Mouse (Mus musculus): ENCODE results near the gene Intu. TPM values are rescaled to one million over a fixed set of nuclear protein-coding genes. Genes with fewer than 3 reads are reported as not detected.
A peak's percentile ranks its signal among the peaks of the same experiment; 100 is the strongest.

Intu gene
- polyA plus RNA-seq, 1 experiment from 2014 or later = 2.6 TPM

DNA sequence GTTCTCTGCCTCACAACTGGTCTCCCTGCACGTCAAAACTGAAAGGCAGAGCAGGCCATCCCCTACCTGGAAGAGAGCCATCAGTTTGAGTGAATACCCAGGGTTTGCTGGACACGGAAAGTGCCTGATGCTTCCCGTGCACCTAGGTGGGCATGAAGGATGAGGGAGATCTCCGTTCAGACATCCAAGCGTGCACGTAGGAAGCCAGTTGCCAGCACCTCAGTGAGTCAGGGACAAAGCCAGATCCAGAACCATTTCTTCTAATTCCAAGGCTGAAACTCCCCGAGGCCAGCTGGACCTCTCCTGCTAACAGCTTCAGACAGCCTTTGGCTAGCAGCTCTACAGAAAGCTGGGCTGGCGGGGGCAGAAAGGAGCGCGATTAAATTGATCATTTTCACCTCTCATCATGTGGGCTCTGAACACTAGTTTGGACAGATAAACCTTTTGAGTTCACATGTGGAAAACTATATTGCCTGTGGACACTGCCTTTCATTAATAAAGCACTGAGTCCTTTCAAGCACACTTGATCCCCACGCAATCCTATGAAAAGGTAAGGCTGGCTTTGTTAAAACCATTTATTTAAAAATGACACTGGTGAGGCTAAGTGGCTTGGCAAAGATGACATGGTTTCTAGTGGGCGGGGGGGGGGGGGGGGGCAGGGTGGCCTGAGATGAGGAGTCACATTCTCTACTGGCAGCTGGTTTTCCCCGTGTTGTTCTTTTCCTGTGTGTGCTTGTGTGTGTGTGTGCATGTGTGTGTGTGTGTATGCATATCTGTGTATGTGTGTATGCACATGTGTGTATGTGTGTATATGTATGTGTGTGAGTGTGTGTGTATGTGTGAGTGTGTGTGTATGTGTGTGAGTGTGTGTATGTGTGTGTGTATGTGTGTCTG is 17.9 kb upstream of the Intu start:
- WGBS = 77% methylated on average over 12 of the region's 13 CpGs
- Histone ChIP-seq H3K4me3 (no peak overlapping the region), H3K4me2 (no peak overlapping the region), H3K4me1 (replicated peaks) (peaks cover 5% of the 10 kb centered on the region; the same call in 1 of the 2 replicates), H3K36me3 (no peaks in the 10 kb centered on the region), H3K9me3 (replicated peaks) (no peaks in the 10 kb centered on the region), H3K27ac (no peak overlapping the region), H3K9ac (no peak overlapping the region), H3K27me3 (no peaks in the 10 kb centered on the region)
- no peak for ATAC-seq (replicated peaks; ENCODE audit: insufficient number of reproducible peaks, insufficient read depth, low FRiP score, low read depth)

DNA sequence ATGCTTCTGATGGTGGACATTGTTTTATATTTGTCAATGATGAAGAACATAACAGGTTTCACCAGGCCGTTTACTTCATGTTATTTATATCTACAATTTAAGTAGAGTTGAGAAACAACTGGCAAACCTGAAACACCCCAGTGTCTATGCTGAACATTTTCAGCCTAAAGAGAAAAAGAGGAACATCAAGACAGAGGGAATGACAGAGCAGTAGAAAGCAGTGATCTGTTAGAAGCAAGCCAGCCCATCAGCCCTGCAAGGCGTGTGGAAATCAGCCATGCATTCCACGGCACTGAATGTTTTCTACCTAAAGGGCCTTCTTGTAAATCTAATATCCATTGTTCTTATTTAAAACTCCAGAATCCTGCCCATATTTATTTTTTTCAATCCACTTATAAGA is 12.8 kb upstream of the Intu start:
- H3K9me3 ChIP-seq (replicated peaks) = no peaks in the 10 kb centered on the region

DNA sequence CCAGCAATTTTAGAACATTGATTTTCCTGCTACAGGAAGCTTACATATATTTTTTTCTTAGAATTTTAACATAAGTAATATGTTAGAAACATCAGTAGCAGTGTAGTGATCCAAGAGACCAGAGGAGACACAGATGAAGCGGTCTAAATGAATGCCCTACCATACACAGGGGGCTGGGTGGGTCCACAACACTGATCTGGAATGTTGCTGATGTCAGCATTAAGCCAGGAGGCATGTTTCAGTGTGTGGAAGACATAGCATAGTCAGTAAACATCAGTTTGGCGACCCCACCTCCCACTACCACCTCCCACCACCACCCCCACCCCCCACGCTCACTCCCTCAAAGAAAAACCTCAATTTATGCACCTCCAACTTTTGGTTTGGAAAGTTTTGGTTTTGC is 11.5 kb upstream of the Intu start:
- Histone ChIP-seq H3K9ac (no peak overlapping the region), H3K4me3 (no peak overlapping the region), H3K27ac (no peak overlapping the region), H3K27me3 (no peaks in the 10 kb centered on the region), H3K9me3 (replicated peaks) (no peaks in the 10 kb centered on the region), H3K36me3 (no peaks in the 10 kb centered on the region), H3K4me1 (replicated peaks) (peaks cover 3% of the 10 kb centered on the region), H3K4me2 (no peak overlapping the region)
- ATAC-seq (replicated peaks; ENCODE audit: insufficient number of reproducible peaks, insufficient read depth, low FRiP score, low read depth) = no peak
- WGBS = 68% methylated on average over 3 of the region's 3 CpGs

More for the DNA sequence above, 12.8 kb upstream of the Intu start:
- no peak overlapping the region for H3K4me3 ChIP-seq
- H3K27ac ChIP-seq = no peak overlapping the region
- no peak overlapping the region for H3K4me2 ChIP-seq
- 69% methylated on average over 3 of the region's 3 CpGs for WGBS
- ATAC-seq (replicated peaks; ENCODE audit: insufficient number of reproducible peaks, insufficient read depth, low FRiP score, low read depth) = no peak
- no peaks in the 10 kb centered on the region for H3K27me3 ChIP-seq
- no peak overlapping the region for H3K9ac ChIP-seq
- no peaks in the 10 kb centered on the region for H3K36me3 ChIP-seq
- peaks cover 1% of the 10 kb centered on the region for H3K4me1 ChIP-seq (replicated peaks)

DNA sequence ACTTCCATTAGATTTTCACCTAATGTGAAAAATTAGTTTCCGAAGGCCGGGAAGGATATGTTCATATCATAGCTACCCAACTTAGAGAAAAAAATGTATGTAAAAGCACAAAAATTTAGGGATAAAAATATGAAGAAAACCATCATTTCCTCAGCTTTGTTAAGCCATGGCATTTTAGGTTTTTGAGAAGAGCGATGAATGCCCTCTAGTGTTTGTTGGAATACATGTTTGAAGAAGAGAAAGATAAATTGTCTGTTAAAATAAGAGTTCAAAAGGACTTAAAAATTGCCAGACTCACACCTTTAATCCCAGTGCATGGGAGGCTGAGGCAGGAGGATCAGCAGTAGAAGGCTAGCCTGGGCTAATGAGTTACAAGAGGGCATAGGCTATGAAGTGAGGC is 10.5 kb upstream of the Intu start:
- Histone ChIP-seq H3K36me3 (no peaks in the 10 kb centered on the region), H3K9me3 (replicated peaks) (no peaks in the 10 kb centered on the region), H3K4me3 (no peak overlapping the region), H3K4me1 (replicated peaks) (peaks cover 3% of the 10 kb centered on the region), H3K27ac (no peak overlapping the region), H3K9ac (no peak overlapping the region), H3K27me3 (no peaks in the 10 kb centered on the region), H3K4me2 (no peak overlapping the region)
- WGBS = 91% methylated on average over 3 of the region's 3 CpGs
- no peak for ATAC-seq (replicated peaks; ENCODE audit: insufficient number of reproducible peaks, insufficient read depth, low FRiP score, low read depth)

DNA sequence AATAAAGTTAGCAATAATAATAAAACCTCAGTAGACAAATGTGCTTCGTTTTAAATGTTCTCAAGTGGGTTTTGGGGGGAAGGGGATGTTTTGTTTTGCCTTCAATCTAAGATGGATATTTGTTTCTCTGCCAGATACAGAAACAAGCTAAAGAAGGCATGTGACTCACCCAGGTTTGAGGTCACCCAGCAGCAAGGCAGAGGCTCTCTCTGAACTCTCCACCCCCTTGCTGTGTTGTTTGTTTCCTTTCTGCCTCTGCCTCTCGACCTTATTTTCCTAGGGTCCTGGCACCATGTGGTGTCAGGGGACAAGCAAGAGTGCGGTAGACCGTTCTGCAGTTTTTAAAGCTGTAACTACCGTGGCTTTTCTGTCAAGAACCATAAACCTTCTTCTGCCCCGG is 8.6 kb upstream of the Intu start:
- Histone ChIP-seq H3K4me2 (peak overlapping the region; percentile 52), H3K4me1 (replicated peaks) (peaks cover 3% of the 10 kb centered on the region), H3K9ac (no peak overlapping the region), H3K27me3 (no peaks in the 10 kb centered on the region), H3K4me3 (peak overlapping the region; percentile 25; the same call in 1 of the 2 replicates), H3K9me3 (replicated peaks) (no peaks in the 10 kb centered on the region), H3K27ac (no peak overlapping the region), H3K36me3 (no peaks in the 10 kb centered on the region)
- 22% methylated on average over 6 of the region's 6 CpGs for WGBS
- ATAC-seq (replicated peaks; ENCODE audit: insufficient number of reproducible peaks, insufficient read depth, low FRiP score, low read depth) = no peak

DNA sequence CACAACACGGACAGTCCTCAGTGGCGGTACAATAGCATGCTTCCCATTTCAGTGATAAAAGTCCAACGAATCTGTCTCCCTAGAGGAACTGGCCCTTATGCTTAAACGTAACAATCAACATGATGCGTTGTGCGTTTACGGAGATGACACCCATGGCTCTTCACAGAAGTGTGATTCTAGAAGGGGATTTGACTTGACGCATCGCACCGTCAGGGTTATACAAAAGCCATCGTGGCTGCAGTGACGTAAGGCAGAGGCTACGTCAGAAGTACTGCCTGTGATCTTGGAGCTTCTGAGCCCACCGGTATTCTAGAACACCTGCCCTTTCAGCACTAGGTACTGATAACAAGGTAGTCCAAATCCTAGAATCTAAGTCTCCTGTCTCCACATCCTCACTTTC is 8.2 kb upstream of the Intu start:
- no peaks in the 10 kb centered on the region for H3K27me3 ChIP-seq
- 38% methylated on average over 14 of the region's 14 CpGs for WGBS
- H3K27ac ChIP-seq = no peak overlapping the region
- ATAC-seq (replicated peaks; ENCODE audit: insufficient number of reproducible peaks, insufficient read depth, low FRiP score, low read depth) = no peak
- no peak overlapping the region for H3K9ac ChIP-seq
- H3K4me1 ChIP-seq (replicated peaks) = peaks cover 5% of the 10 kb centered on the region
- H3K4me2 ChIP-seq = peak overlapping the region; percentile 52
- no peaks in the 10 kb centered on the region for H3K36me3 ChIP-seq
- no peaks in the 10 kb centered on the region for H3K9me3 ChIP-seq (replicated peaks)
- peak overlapping the region; percentile 25; the same call in 1 of the 2 replicates for H3K4me3 ChIP-seq

DNA sequence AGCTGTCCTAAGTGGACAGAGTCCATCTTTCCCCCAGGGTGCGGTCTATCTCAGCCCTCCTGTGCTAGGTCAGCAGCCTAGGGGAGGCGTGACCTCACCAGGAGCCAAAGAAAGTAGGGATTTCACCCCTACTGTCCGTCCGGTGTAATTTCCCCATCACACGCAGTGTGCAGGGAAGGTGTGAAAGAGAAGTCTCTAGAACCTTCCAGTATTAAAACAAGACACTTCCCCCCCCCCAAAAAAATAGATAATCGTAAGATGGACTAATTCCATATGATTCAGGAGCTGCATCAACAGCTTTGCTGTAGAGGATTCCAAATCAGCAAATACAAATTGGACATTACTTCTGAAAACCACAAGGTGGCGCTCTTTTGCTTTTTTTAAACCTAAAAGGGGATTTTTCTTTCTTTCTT is 7.7 kb upstream of the Intu start:
- WGBS = 17% methylated on average over 7 of the region's 7 CpGs

DNA sequence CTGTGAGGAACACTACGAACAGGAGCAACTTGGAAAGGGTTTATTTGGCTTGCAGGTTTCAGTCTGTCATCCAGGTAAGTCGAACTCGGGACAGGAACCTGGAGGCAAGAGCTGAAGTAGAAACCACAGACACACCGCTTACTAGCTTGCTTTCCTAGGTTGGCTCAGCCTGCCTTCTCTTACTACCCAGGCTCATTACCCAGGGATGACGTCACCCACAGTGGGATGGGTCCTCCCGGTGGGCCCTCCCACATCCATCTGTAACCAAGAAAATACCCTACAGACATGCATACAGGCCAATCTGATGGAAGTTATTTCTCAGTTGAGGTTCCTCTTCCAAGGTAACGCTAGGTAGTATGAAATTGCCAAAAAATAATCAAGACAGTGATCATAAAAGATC is 6.2 kb upstream of the Intu start:
- Histone ChIP-seq H3K4me1 (replicated peaks) (peaks cover 17% of the 10 kb centered on the region), H3K4me2 (no peak overlapping the region), H3K27me3 (no peaks in the 10 kb centered on the region), H3K27ac (no peak overlapping the region), H3K36me3 (no peaks in the 10 kb centered on the region), H3K9ac (no peak overlapping the region), H3K9me3 (replicated peaks) (no peaks in the 10 kb centered on the region), H3K4me3 (no peak overlapping the region)
- ATAC-seq (replicated peaks; ENCODE audit: insufficient number of reproducible peaks, insufficient read depth, low FRiP score, low read depth) = no peak
- 79% methylated on average over 7 of the region's 7 CpGs for WGBS

More for the DNA sequence above, 7.7 kb upstream of the Intu start:
- Histone ChIP-seq H3K36me3 (no peaks in the 10 kb centered on the region), H3K4me1 (replicated peaks) (peaks cover 11% of the 10 kb centered on the region), H3K9ac (no peak overlapping the region), H3K27ac (no peak overlapping the region), H3K27me3 (no peaks in the 10 kb centered on the region), H3K9me3 (replicated peaks) (no peaks in the 10 kb centered on the region), H3K4me3 (peak overlapping the region; percentile 25), H3K4me2 (peak overlapping the region; percentile 52)
- no peak for ATAC-seq (replicated peaks; ENCODE audit: insufficient number of reproducible peaks, insufficient read depth, low FRiP score, low read depth)

DNA sequence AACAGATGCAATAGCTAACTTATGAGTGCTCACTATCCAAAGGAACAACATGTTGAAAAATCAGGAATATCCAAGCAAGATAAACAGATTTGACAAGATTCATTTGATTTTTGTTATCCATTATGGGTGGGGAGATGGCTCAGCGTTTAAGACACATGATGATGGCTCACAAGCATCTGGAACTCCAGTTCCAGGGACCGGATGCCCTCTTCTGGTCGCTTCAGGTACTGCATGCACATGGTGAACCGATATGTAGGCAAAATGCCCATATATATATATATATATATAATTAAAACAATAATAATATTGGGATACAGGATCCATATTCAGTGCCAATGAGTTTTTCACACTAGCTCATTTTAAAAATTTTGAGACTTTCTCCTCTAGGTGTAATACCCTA is 5.7 kb upstream of the Intu start:
- Histone ChIP-seq H3K9me3 (replicated peaks) (no peaks in the 10 kb centered on the region), H3K27ac (no peak overlapping the region), H3K4me2 (no peak overlapping the region), H3K4me1 (replicated peaks) (peaks cover 17% of the 10 kb centered on the region), H3K27me3 (no peaks in the 10 kb centered on the region), H3K36me3 (no peaks in the 10 kb centered on the region), H3K4me3 (no peak overlapping the region), H3K9ac (no peak overlapping the region)
- ATAC-seq (replicated peaks; ENCODE audit: insufficient number of reproducible peaks, insufficient read depth, low FRiP score, low read depth) = no peak
- WGBS = 21% methylated on average over 4 of the region's 4 CpGs

DNA sequence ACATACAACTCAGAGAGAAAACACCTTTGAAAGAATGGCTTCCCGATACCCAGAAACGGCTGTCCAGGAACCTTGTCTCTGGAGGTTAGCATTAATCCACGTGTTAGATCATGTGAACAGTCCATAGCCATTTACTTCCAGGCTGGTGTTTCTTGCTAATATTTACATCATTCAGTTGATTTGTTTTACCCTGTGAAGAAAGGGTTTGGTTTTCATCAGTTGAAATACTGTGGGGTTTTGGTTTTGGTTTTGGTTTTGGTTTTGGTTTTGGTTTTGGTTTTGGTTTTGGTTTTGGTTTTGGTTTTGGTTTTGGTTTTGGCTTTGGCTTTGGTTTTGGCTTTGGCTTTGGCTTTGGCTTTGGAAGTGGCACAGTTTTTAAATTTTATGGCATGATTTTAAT is 5.0 kb upstream of the Intu start:
- Histone ChIP-seq H3K4me1 (replicated peaks) (peaks cover 19% of the 10 kb centered on the region), H3K4me3 (no peak overlapping the region), H3K9ac (no peak overlapping the region), H3K4me2 (no peak overlapping the region), H3K9me3 (replicated peaks) (no peaks in the 10 kb centered on the region), H3K27me3 (peaks cover 2% of the 10 kb centered on the region; the same call in 1 of the 2 replicates), H3K27ac (no peak overlapping the region), H3K36me3 (no peaks in the 10 kb centered on the region)
- no peak for ATAC-seq (replicated peaks; ENCODE audit: insufficient number of reproducible peaks, insufficient read depth, low FRiP score, low read depth)
- WGBS = 85% methylated on average over 3 of the region's 3 CpGs

DNA sequence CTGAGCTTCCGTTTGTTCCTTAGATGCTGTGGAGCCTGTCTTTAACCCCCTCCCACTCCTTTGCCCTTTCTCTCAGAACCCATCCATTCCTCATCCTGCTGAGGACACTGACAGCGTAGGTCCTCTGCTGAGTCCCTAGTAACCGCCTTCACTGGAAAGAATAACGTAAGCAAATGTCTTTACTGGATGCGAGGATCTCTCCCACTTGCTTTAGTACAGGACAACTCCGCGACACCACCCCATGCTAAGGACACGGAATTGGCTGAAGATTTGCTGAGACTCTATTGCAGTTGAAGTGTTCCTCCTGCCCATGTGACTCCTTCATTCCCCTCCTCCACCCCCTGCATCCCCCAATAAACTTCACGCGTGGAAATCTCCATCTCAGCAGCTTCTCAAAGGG is 3.9 kb upstream of the Intu start:
- no peaks in the 10 kb centered on the region for H3K9me3 ChIP-seq (replicated peaks)
- no peak overlapping the region for H3K27ac ChIP-seq
- H3K27me3 ChIP-seq = peaks cover 12% of the 10 kb centered on the region
- no peak overlapping the region for H3K4me2 ChIP-seq
- H3K4me3 ChIP-seq = no peak overlapping the region
- no peak for ATAC-seq (replicated peaks; ENCODE audit: insufficient number of reproducible peaks, insufficient read depth, low FRiP score, low read depth)
- no peaks in the 10 kb centered on the region for H3K36me3 ChIP-seq
- H3K9ac ChIP-seq = no peak overlapping the region
- peaks cover 26% of the 10 kb centered on the region for H3K4me1 ChIP-seq (replicated peaks)
- 45% methylated on average over 10 of the region's 10 CpGs for whole genome bisulfite sequencing
